Mouse (Mus musculus) heart, postnatal 0 days (tissue): Measurements from ENCODE around the gene Srrm3.

Source experiments
- CTCF ChIP-seq: IDR thresholded peaks from 2 replicates; pipeline ENCODE4 v1.5.1; 2016; ENCODE audit warnings: antibody characterized with exemption, control low read depth, low read depth
- EP300 ChIP-seq: IDR thresholded peaks from 2 replicates; pipeline ENCODE4 v1.6.1; 2016; ENCODE audit warnings: antibody characterized with exemption, low read depth

GRCm38 (mm10) chr5:135899833-135900232 is 93.1 kb downstream of the Srrm3 start:
- TF ChIP-seq CTCF (no peak), EP300 (no peak)
